Mouse (Mus musculus): Measurements from ENCODE around the gene Ctdnep1. TPM values are rescaled to one million over a fixed set of nuclear protein-coding genes. Genes with fewer than 3 reads are reported as not detected.

The Ctdnep1 gene
- polyA plus RNA-seq, 1 experiment from 2014 or later = 8.4 TPM

GRCm38 (mm10) chr11:70030651-70031320 lies 49.8 kb downstream of the Ctdnep1 start:
- H3K4me2 ChIP-seq (ENCODE audit: low read depth, low read length) = no peak overlapping the region
- H3K9ac ChIP-seq (replicated peaks) = no peak overlapping the region
- no peaks in the 10 kb centered on the region for H3K36me3 ChIP-seq (replicated peaks; ENCODE audit: insufficient read depth, low read length)
- ATAC-seq = no peak
- no peak overlapping the region for H3K4me3 ChIP-seq (ENCODE audit: low read depth, low read length)
- no peaks in the 10 kb centered on the region for H3K27me3 ChIP-seq (ENCODE audit: insufficient read depth, low read length)
- no peak overlapping the region for H3K27ac ChIP-seq (ENCODE audit: low read depth)
- TF ChIP-seq EP300 (IDR thresholded peaks at IDR 0.05; ENCODE audit: low read depth) (no peak), CTCF (IDR thresholded peaks at IDR 0.05; ENCODE audit: low read depth) (no peak)
- H3K9me3 ChIP-seq (ENCODE audit: low read length) = no peaks in the 10 kb centered on the region
- 88% methylated on average over 28 of the region's 28 CpGs for WGBS (ENCODE audit: insufficient replicate concordance)
- no peak for DNase-seq
- H3K4me1 ChIP-seq (ENCODE audit: insufficient read depth) = peaks cover 7% of the 10 kb centered on the region

DNA sequence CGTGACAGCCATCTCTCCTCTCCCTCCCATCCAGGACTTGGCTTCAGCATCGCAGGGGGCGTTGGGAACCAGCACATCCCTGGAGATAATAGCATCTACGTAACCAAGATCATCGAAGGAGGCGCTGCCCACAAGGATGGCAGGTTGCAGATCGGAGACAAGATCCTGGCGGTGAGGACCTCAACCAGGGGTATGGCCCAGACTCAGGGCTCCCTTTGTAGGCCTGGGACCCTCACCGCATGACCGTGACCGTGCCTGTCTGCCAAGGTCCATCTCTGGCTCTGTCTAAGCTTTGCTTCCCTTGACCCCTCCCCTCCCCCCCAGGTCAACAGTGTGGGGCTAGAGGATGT lies 50.3 kb downstream of the Ctdnep1 start:
- Histone ChIP-seq H3K27ac (ENCODE audit: low read depth) (no peak overlapping the region), H3K4me1 (ENCODE audit: insufficient read depth) (peaks cover 7% of the 10 kb centered on the region), H3K4me3 (ENCODE audit: low read depth, low read length) (no peak overlapping the region), H3K27me3 (ENCODE audit: insufficient read depth, low read length) (no peaks in the 10 kb centered on the region), H3K4me2 (ENCODE audit: low read depth, low read length) (no peak overlapping the region), H3K36me3 (replicated peaks; ENCODE audit: insufficient read depth, low read length) (no peaks in the 10 kb centered on the region), H3K9me3 (ENCODE audit: low read length) (no peaks in the 10 kb centered on the region), H3K9ac (replicated peaks) (no peak overlapping the region)
- TF ChIP-seq CTCF (IDR thresholded peaks at IDR 0.05; ENCODE audit: low read depth) (no peak), EP300 (IDR thresholded peaks at IDR 0.05; ENCODE audit: low read depth) (no peak)
- DNase-seq (no peak), ATAC-seq (no peak)
- WGBS (ENCODE audit: insufficient replicate concordance) = 91% methylated on average over 11 of the region's 11 CpGs

GRCm38 (mm10) chr11:70038174-70038573 lies 57.2 kb downstream of the Ctdnep1 start:
- DNase-seq = no peak
- 48% methylated on average over 7 of the region's 7 CpGs for WGBS (ENCODE audit: insufficient replicate concordance)
- H3K4me2 ChIP-seq (ENCODE audit: low read depth, low read length) = no peak overlapping the region
- no peaks in the 10 kb centered on the region for H3K36me3 ChIP-seq (replicated peaks; ENCODE audit: insufficient read depth, low read length)
- H3K4me1 ChIP-seq (ENCODE audit: insufficient read depth) = no peaks in the 10 kb centered on the region
- no peak overlapping the region for H3K4me3 ChIP-seq (ENCODE audit: low read depth, low read length)
- no peak overlapping the region for H3K9ac ChIP-seq (replicated peaks)
- H3K27ac ChIP-seq (ENCODE audit: low read depth) = no peak overlapping the region
- H3K9me3 ChIP-seq (ENCODE audit: low read length) = no peaks in the 10 kb centered on the region
- ATAC-seq = no peak
- H3K27me3 ChIP-seq (ENCODE audit: insufficient read depth, low read length) = no peaks in the 10 kb centered on the region
- TF ChIP-seq CTCF (IDR thresholded peaks at IDR 0.05; ENCODE audit: low read depth) (no peak), EP300 (IDR thresholded peaks at IDR 0.05; ENCODE audit: low read depth) (no peak)

- 86% methylated on average over 10 of the region's 10 CpGs for WGBS (ENCODE audit: insufficient replicate concordance)
- Histone ChIP-seq H3K27me3 (ENCODE audit: insufficient read depth, low read length) (no peaks in the 10 kb centered on the region), H3K9me3 (ENCODE audit: low read length) (no peaks in the 10 kb centered on the region), H3K9ac (replicated peaks) (no peak overlapping the region), H3K4me1 (ENCODE audit: insufficient read depth) (no peaks in the 10 kb centered on the region), H3K27ac (ENCODE audit: low read depth) (no peak overlapping the region), H3K4me2 (ENCODE audit: low read depth, low read length) (no peak overlapping the region), H3K4me3 (ENCODE audit: low read depth, low read length) (no peak overlapping the region), H3K36me3 (replicated peaks; ENCODE audit: insufficient read depth, low read length) (no peaks in the 10 kb centered on the region)
- no peak for DNase-seq
- no peak for ATAC-seq
- TF ChIP-seq EP300 (IDR thresholded peaks at IDR 0.05; ENCODE audit: low read depth) (no peak), CTCF (IDR thresholded peaks at IDR 0.05; ENCODE audit: low read depth) (no peak)
These were observed 58.7 kb downstream of the Ctdnep1 start for GRCm38 (mm10) chr11:70039631-70040030.

DNA sequence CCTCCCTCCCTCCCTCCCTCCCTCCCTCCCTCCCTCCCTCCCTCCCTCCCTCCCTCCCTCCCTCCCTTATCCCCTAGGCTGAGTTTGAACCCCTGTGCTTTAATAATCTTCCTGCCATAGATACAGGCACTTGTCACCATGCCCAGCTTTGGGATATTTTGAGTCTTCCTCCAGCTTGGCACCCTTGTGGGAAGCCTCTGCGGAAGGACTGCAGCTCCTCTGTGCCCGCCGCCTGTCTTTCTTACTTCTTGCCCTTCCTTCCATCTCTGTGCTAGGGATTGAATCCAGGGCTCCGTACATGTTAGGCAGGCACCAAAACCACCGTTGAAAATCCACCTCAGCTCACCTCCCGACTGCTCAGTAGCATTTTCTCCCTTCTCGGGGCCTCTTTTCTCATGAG lies 59.2 kb downstream of the Ctdnep1 start:
- Histone ChIP-seq H3K36me3 (replicated peaks; ENCODE audit: insufficient read depth, low read length) (no peaks in the 10 kb centered on the region), H3K4me3 (ENCODE audit: low read depth, low read length) (no peak overlapping the region), H3K4me2 (ENCODE audit: low read depth, low read length) (no peak overlapping the region), H3K9me3 (ENCODE audit: low read length) (no peaks in the 10 kb centered on the region), H3K27me3 (ENCODE audit: insufficient read depth, low read length) (no peaks in the 10 kb centered on the region), H3K4me1 (ENCODE audit: insufficient read depth) (no peaks in the 10 kb centered on the region), H3K27ac (ENCODE audit: low read depth) (no peak overlapping the region), H3K9ac (replicated peaks) (no peak overlapping the region)
- no peak for DNase-seq
- no peak for ATAC-seq
- WGBS (ENCODE audit: insufficient replicate concordance) = 64% methylated on average over 7 of the region's 7 CpGs
- TF ChIP-seq EP300 (IDR thresholded peaks at IDR 0.05; ENCODE audit: low read depth) = no peak
- no peak for TF ChIP-seq CTCF (IDR thresholded peaks at IDR 0.05; ENCODE audit: low read depth)

MicroRNAs within 50 kb of the gene (microRNA counts, 519-probe panel; counts per million panel counts)
- not detected for microRNA mmu-miR-324-3p
- microRNA mmu-miR-324-5p = 3,344 counts per million, percentile 35 among the panel's probes with 10 or more counts

Small RNAs within 50 kb of the gene (microRNA-seq; reads per million reads assigned to microRNA genes)
- gene Gm44349 (not detected), gene Mir324 (2,256 reads per million, percentile 80 among the genes with 10 or more reads in this experiment)

Other genes with a start within 250 kb of the Ctdnep1 start
- gene Polr2a, start 222.5 kb upstream of the Ctdnep1 start, polyA plus RNA-seq (2015; fragmentation: Nextera tagmentation; extraction: Ambion mirVana) = 6.6 and 6.8 TPM in 2 replicates
- not detected in 2 replicates for gene Slc35g3, start 219.2 kb upstream of the Ctdnep1 start, polyA plus RNA-seq (2015; fragmentation: Nextera tagmentation; extraction: Ambion mirVana)
- 0.67 and 0.75 TPM in 2 replicates for gene Zbtb4, start 215.2 kb upstream of the Ctdnep1 start, polyA plus RNA-seq (2015; fragmentation: Nextera tagmentation; extraction: Ambion mirVana)
- 0.73 and 0.76 TPM in 2 replicates for gene Chrnb1, start 185.2 kb upstream of the Ctdnep1 start, polyA plus RNA-seq (2015; fragmentation: Nextera tagmentation; extraction: Ambion mirVana)
- 0.04 and 0.07 TPM in 2 replicates for gene Fgf11, start 179.3 kb upstream of the Ctdnep1 start, polyA plus RNA-seq (2015; fragmentation: Nextera tagmentation; extraction: Ambion mirVana)
- 4.4 and 4.8 TPM in 2 replicates for gene Tmem102, start 175.5 kb upstream of the Ctdnep1 start, polyA plus RNA-seq (2015; fragmentation: Nextera tagmentation; extraction: Ambion mirVana)
- gene Gm39566, start 165.9 kb upstream of the Ctdnep1 start, polyA plus RNA-seq (2015; fragmentation: Nextera tagmentation; extraction: Ambion mirVana) = not detected in 2 replicates
- gene Spem2, start 162.7 kb upstream of the Ctdnep1 start, polyA plus RNA-seq (2015; fragmentation: Nextera tagmentation; extraction: Ambion mirVana) = not detected in 2 replicates
- not detected in 2 replicates for gene Spem1, start 159.0 kb upstream of the Ctdnep1 start, polyA plus RNA-seq (2015; fragmentation: Nextera tagmentation; extraction: Ambion mirVana)
- 0.60 and 0.75 TPM in 2 replicates for gene Nlgn2, start 143.4 kb upstream of the Ctdnep1 start, polyA plus RNA-seq (2015; fragmentation: Nextera tagmentation; extraction: Ambion mirVana)
- 412 and 418 TPM in 2 replicates for gene Tmem256, start 142.6 kb upstream of the Ctdnep1 start, polyA plus RNA-seq (2015; fragmentation: Nextera tagmentation; extraction: Ambion mirVana)
- gene Plscr3, start 134.8 kb upstream of the Ctdnep1 start, polyA plus RNA-seq (2015; fragmentation: Nextera tagmentation; extraction: Ambion mirVana) = 20.8 and 23.1 TPM in 2 replicates
- 0.28 and 0.69 TPM in 2 replicates for gene Tnk1, start 122.4 kb upstream of the Ctdnep1 start, polyA plus RNA-seq (2015; fragmentation: Nextera tagmentation; extraction: Ambion mirVana)
- not detected in 2 replicates for gene Tmem95, start 103.1 kb upstream of the Ctdnep1 start, polyA plus RNA-seq (2015; fragmentation: Nextera tagmentation; extraction: Ambion mirVana)
- 0.92 and 0.95 TPM in 2 replicates for gene Kctd11, start 99.8 kb upstream of the Ctdnep1 start, polyA plus RNA-seq (2015; fragmentation: Nextera tagmentation; extraction: Ambion mirVana)
- 6.5 and 7.1 TPM in 2 replicates for gene Acap1, start 85.6 kb upstream of the Ctdnep1 start, polyA plus RNA-seq (2015; fragmentation: Nextera tagmentation; extraction: Ambion mirVana)
- gene 2810408A11Rik, start 80.2 kb upstream of the Ctdnep1 start, polyA plus RNA-seq (2015; fragmentation: Nextera tagmentation; extraction: Ambion mirVana) = 0.90 and 1.2 TPM in 2 replicates
- 1.0 and 1.4 TPM in 2 replicates for gene Neurl4, start 80.1 kb upstream of the Ctdnep1 start, polyA plus RNA-seq (2015; fragmentation: Nextera tagmentation; extraction: Ambion mirVana)
- 46.1 and 48.9 TPM in 2 replicates for gene Gps2, start 67.3 kb upstream of the Ctdnep1 start, polyA plus RNA-seq (2015; fragmentation: Nextera tagmentation; extraction: Ambion mirVana)
- gene Eif5a, start 59.2 kb upstream of the Ctdnep1 start, polyA plus RNA-seq (2015; fragmentation: Nextera tagmentation; extraction: Ambion mirVana) = 872 and 914 TPM in 2 replicates
- gene Ybx2, start 45.4 kb upstream of the Ctdnep1 start, polyA plus RNA-seq (2015; fragmentation: Nextera tagmentation; extraction: Ambion mirVana) = not detected in 2 replicates
- gene Slc2a4, start 33.0 kb upstream of the Ctdnep1 start, polyA plus RNA-seq (2015; fragmentation: Nextera tagmentation; extraction: Ambion mirVana) = 7.7 and 10.4 TPM in 2 replicates
- 4.1 and 4.4 TPM in 2 replicates for gene Cldn7, start 16.4 kb upstream of the Ctdnep1 start, polyA plus RNA-seq (2015; fragmentation: Nextera tagmentation; extraction: Ambion mirVana)
- 40.6 and 42.9 TPM in 2 replicates for gene Elp5, start 1.4 kb downstream of the Ctdnep1 start, polyA plus RNA-seq (2015; fragmentation: Nextera tagmentation; extraction: Ambion mirVana)
- 305 and 324 TPM in 2 replicates for gene Gabarap, start 10.0 kb downstream of the Ctdnep1 start, polyA plus RNA-seq (2015; fragmentation: Nextera tagmentation; extraction: Ambion mirVana)
- gene Phf23, start 14.6 kb downstream of the Ctdnep1 start, polyA plus RNA-seq (2015; fragmentation: Nextera tagmentation; extraction: Ambion mirVana) = 19.5 and 25.5 TPM in 2 replicates
- 2.7 and 3.4 TPM in 2 replicates for gene Dvl2, start 19.4 kb downstream of the Ctdnep1 start, polyA plus RNA-seq (2015; fragmentation: Nextera tagmentation; extraction: Ambion mirVana)
- gene Acadvl, start 34.3 kb downstream of the Ctdnep1 start, polyA plus RNA-seq (2015; fragmentation: Nextera tagmentation; extraction: Ambion mirVana) = 345 and 367 TPM in 2 replicates
- gene Dlg4, start 35.8 kb downstream of the Ctdnep1 start, polyA plus RNA-seq (2015; fragmentation: Nextera tagmentation; extraction: Ambion mirVana) = 0.58 and 0.61 TPM in 2 replicates
- 458 and 462 TPM in 2 replicates for gene Asgr1, start 72.9 kb downstream of the Ctdnep1 start, polyA plus RNA-seq (2015; fragmentation: Nextera tagmentation; extraction: Ambion mirVana)
- gene Asgr2, start 111.5 kb downstream of the Ctdnep1 start, polyA plus RNA-seq (2015; fragmentation: Nextera tagmentation; extraction: Ambion mirVana) = 48.3 and 53.3 TPM in 2 replicates
- gene Mgl2, start 149.2 kb downstream of the Ctdnep1 start, polyA plus RNA-seq (2015; fragmentation: Nextera tagmentation; extraction: Ambion mirVana) = 1.5 TPM in 2 replicates
- 0.46 and 0.81 TPM in 2 replicates for gene Clec10a, start 175.0 kb downstream of the Ctdnep1 start, polyA plus RNA-seq (2015; fragmentation: Nextera tagmentation; extraction: Ambion mirVana)
- 1.4 and 1.8 TPM in 2 replicates for gene Slc16a11, start 231.6 kb downstream of the Ctdnep1 start, polyA plus RNA-seq (2015; fragmentation: Nextera tagmentation; extraction: Ambion mirVana)
- gene Slc16a13, start 239.9 kb downstream of the Ctdnep1 start, polyA plus RNA-seq (2015; fragmentation: Nextera tagmentation; extraction: Ambion mirVana) = 1.3 and 1.9 TPM in 2 replicates
- 1.4 and 1.8 TPM in 2 replicates for gene Bcl6b, start 248.6 kb downstream of the Ctdnep1 start, polyA plus RNA-seq (2015; fragmentation: Nextera tagmentation; extraction: Ambion mirVana)

All from liver, postnatal 0 days (tissue).